Mouse (Mus musculus): Measurements from ENCODE around the gene Chek1. TPM values are rescaled to one million over a fixed set of nuclear protein-coding genes. Genes with fewer than 3 reads are reported as not detected.

Chek1 gene
- polyA plus RNA-seq, 1 experiment from 2014 or later: 72.3 TPM

DNA sequence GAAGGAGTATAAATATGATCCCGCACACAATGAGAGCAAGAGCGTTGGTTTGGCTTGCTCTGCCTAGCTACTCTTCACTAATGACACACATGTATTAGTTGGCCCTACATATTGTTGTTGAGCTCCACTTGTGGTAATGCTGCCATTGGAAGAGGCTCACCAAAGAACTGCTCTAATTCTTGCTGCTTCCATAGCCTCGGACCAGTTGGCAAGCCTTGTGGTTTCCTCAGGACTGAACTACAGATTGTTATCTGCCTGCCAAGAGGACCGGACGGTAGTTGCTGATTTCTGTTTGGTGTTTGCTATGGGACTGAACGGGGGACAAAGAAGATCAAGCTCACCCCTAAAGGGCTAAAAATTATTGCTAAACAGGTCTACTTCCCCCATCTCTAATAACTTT is 19.6 kb downstream of the Chek1 start:
- WGBS: 93% methylated on average over 6 of the region's 6 CpGs
- Histone ChIP-seq H3K4me3 (ENCODE audit: low read depth, low read length) (no peak overlapping the region), H3K36me3 (ENCODE audit: control insufficient read depth, insufficient read depth, low read length) (0 out of 2 replicates have a peak, but pooled peaks cover 3% of the 10 kb centered on the region), H3K27ac (replicated peaks; ENCODE audit: low read depth, low read length) (no peak overlapping the region), H3K4me1 (ENCODE audit: control insufficient read depth, insufficient read depth, low read length) (no peaks in the 10 kb centered on the region), H3K9ac (ENCODE audit: low read length) (no peak overlapping the region), H3K9me3 (ENCODE audit: control insufficient read depth, low read length) (no peaks in the 10 kb centered on the region), H3K27me3 (ENCODE audit: control insufficient read depth, insufficient read depth, low read length) (no peaks in the 10 kb centered on the region), H3K4me2 (ENCODE audit: low read depth, severe bottlenecking) (no peak overlapping the region)
- ATAC-seq (ENCODE audit: insufficient number of reproducible peaks, low FRiP score, low TSS enrichment, low read depth) (no peak), DNase-seq (ENCODE audit: low spot score) (no peak)

GRCm38 (mm10) chr9:36705923-36706322 is 20.9 kb downstream of the Chek1 start:
- H3K9me3 ChIP-seq (ENCODE audit: control insufficient read depth, low read length): no peaks in the 10 kb centered on the region
- H3K27ac ChIP-seq (replicated peaks; ENCODE audit: low read depth, low read length): no peak overlapping the region
- H3K4me1 ChIP-seq (ENCODE audit: control insufficient read depth, insufficient read depth, low read length): no peaks in the 10 kb centered on the region
- no peaks in the 10 kb centered on the region for H3K27me3 ChIP-seq (ENCODE audit: control insufficient read depth, insufficient read depth, low read length)
- DNase-seq (ENCODE audit: low spot score): no peak
- no peak overlapping the region for H3K9ac ChIP-seq (ENCODE audit: low read length)
- no peak overlapping the region for H3K4me2 ChIP-seq (ENCODE audit: low read depth, severe bottlenecking)
- H3K36me3 ChIP-seq (ENCODE audit: control insufficient read depth, insufficient read depth, low read length): 0 out of 2 replicates have a peak, but pooled peaks cover 3% of the 10 kb centered on the region
- H3K4me3 ChIP-seq (ENCODE audit: low read depth, low read length): no peak overlapping the region
- no peak for ATAC-seq (ENCODE audit: insufficient number of reproducible peaks, low FRiP score, low TSS enrichment, low read depth)
- 88% methylated on average over 3 of the region's 3 CpGs for WGBS

- Histone ChIP-seq H3K4me2 (ENCODE audit: low read depth, severe bottlenecking) (no peak overlapping the region), H3K4me3 (ENCODE audit: low read depth, low read length) (no peak overlapping the region), H3K4me1 (ENCODE audit: control insufficient read depth, insufficient read depth, low read length) (no peaks in the 10 kb centered on the region), H3K9me3 (ENCODE audit: control insufficient read depth, low read length) (no peaks in the 10 kb centered on the region), H3K36me3 (ENCODE audit: control insufficient read depth, insufficient read depth, low read length) (no peaks in the 10 kb centered on the region), H3K9ac (ENCODE audit: low read length) (no peak overlapping the region), H3K27me3 (ENCODE audit: control insufficient read depth, insufficient read depth, low read length) (no peaks in the 10 kb centered on the region), H3K27ac (replicated peaks; ENCODE audit: low read depth, low read length) (no peak overlapping the region)
- DNase-seq (ENCODE audit: low spot score) (no peak), ATAC-seq (ENCODE audit: insufficient number of reproducible peaks, low FRiP score, low TSS enrichment, low read depth) (no peak)
- WGBS: 92% methylated on average over 10 of the region's 10 CpGs
Observed at GRCm38 (mm10) chr9:36694276-36694675, 32.6 kb downstream of the Chek1 start.

DNA sequence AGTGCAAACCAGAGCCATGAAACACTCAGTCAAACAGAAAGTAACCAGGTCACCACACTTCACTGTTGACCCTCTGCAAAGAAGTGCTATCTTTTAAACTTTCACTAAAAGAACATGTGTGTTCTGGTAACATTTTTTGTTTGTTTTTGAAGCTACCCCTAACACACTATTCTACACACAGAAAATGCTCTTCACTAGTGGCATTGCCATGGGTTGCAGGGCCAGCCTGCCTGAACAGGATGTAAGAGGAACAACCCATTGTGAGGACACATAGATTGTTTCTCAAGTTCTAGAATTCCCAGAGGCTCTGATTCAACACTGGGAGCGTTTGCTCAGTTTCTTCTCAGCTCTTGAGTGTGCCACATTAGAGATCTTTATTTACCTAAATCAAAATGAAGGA is 33.9 kb downstream of the Chek1 start, which contains the start of gene Acrv1:
Acrv1 (plus strand) TSS at position 301 of the 400 bp plus-strand sequence.
- H3K27ac ChIP-seq (replicated peaks; ENCODE audit: low read depth, low read length): no peak within 1 kb of the TSS
- no peak within 1 kb of the TSS for H3K9ac ChIP-seq (ENCODE audit: low read length)
- WGBS: 65% methylated on average over 1 of the region's 1 CpGs
- no peaks in the 10 kb centered on the region for H3K27me3 ChIP-seq (ENCODE audit: control insufficient read depth, insufficient read depth, low read length)
- DNase-seq (ENCODE audit: low spot score) (no peak), ATAC-seq (ENCODE audit: insufficient number of reproducible peaks, low FRiP score, low TSS enrichment, low read depth) (no peak)
- no peaks in the 10 kb centered on the region for H3K9me3 ChIP-seq (ENCODE audit: control insufficient read depth, low read length)
- no peak within 1 kb of the TSS for H3K4me3 ChIP-seq (ENCODE audit: low read depth, low read length)
- no peaks in the 10 kb centered on the region for H3K4me1 ChIP-seq (ENCODE audit: control insufficient read depth, insufficient read depth, low read length)
- H3K36me3 ChIP-seq (ENCODE audit: control insufficient read depth, insufficient read depth, low read length): no peaks in the 10 kb centered on the region
- H3K4me2 ChIP-seq (ENCODE audit: low read depth, severe bottlenecking): no peak within 1 kb of the TSS

DNA sequence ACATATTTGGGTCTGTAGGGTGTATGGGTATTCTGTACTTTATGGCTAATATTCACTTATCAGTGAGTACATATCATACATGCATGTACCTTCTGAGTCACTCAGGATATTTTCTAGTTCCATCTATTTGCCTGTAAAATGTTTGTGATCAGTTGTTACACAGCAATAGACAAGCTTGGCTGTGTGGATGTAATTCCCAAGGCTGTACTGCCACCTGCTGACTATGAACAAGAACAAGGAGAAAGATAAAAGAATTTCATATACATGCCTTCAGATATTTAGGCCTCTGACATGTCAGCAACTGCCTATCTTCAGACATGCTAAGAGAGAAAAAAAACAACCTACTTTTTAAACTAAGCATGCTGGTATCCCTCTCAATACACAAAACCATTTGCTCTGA is 39.5 kb downstream of the Chek1 start:
- H3K9ac ChIP-seq (ENCODE audit: low read length): no peak overlapping the region
- no peaks in the 10 kb centered on the region for H3K27me3 ChIP-seq (ENCODE audit: control insufficient read depth, insufficient read depth, low read length)
- no peaks in the 10 kb centered on the region for H3K9me3 ChIP-seq (ENCODE audit: control insufficient read depth, low read length)
- H3K4me2 ChIP-seq (ENCODE audit: low read depth, severe bottlenecking): no peak overlapping the region
- no peaks in the 10 kb centered on the region for H3K36me3 ChIP-seq (ENCODE audit: control insufficient read depth, insufficient read depth, low read length)
- DNase-seq (ENCODE audit: low spot score) (no peak), ATAC-seq (ENCODE audit: insufficient number of reproducible peaks, low FRiP score, low TSS enrichment, low read depth) (no peak)
- no peak overlapping the region for H3K27ac ChIP-seq (replicated peaks; ENCODE audit: low read depth, low read length)
- no peaks in the 10 kb centered on the region for H3K4me1 ChIP-seq (ENCODE audit: control insufficient read depth, insufficient read depth, low read length)
- no peak overlapping the region for H3K4me3 ChIP-seq (ENCODE audit: low read depth, low read length)

DNA sequence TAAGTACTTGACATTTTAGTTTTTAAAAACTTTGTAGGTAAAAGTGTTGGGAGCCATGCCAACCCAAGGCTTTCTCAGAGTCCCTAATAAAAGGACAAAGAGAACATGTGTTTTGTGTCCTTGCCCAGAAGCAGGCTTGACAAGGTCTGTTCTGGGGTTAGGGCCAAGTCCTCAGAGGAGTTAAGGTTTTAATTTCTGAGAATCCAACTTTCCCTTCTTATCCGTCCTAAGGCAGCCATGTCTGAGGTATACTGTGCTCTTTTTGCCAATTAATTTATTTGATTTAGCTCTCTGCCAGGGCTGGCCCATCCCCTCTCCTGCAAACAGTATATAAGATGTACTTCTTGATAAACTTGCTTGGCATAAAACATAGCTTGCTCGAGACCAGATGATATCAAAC is 45.4 kb downstream of the Chek1 start:
- Histone ChIP-seq H3K36me3 (ENCODE audit: control insufficient read depth, insufficient read depth, low read length) (no peaks in the 10 kb centered on the region), H3K4me1 (ENCODE audit: control insufficient read depth, insufficient read depth, low read length) (no peaks in the 10 kb centered on the region), H3K9me3 (ENCODE audit: control insufficient read depth, low read length) (no peaks in the 10 kb centered on the region), H3K9ac (ENCODE audit: low read length) (no peak overlapping the region), H3K4me2 (ENCODE audit: low read depth, severe bottlenecking) (no peak overlapping the region), H3K27me3 (ENCODE audit: control insufficient read depth, insufficient read depth, low read length) (no peaks in the 10 kb centered on the region), H3K27ac (replicated peaks; ENCODE audit: low read depth, low read length) (no peak overlapping the region), H3K4me3 (ENCODE audit: low read depth, low read length) (no peak overlapping the region)
- no peak for ATAC-seq (ENCODE audit: insufficient number of reproducible peaks, low FRiP score, low TSS enrichment, low read depth)
- DNase-seq (ENCODE audit: low spot score): no peak
- 81% methylated on average over 2 of the region's 2 CpGs for WGBS

Other genes with a start within 250 kb of the Chek1 start
- not detected in 2 replicates for gene Gm5615, start 185.1 kb downstream of the Chek1 start, polyA plus RNA-seq (2014; fragmentation: Nextera tagmentation; extraction: Ambion mirVana)
- not detected in 2 replicates for gene Gm17689, start 144.4 kb downstream of the Chek1 start, polyA plus RNA-seq (2014; fragmentation: Nextera tagmentation; extraction: Ambion mirVana)
- not detected in 2 replicates for gene A630095E13Rik, start 83.7 kb downstream of the Chek1 start, polyA plus RNA-seq (2014; fragmentation: Nextera tagmentation; extraction: Ambion mirVana)
- gene Acrv1, start 33.8 kb downstream of the Chek1 start, polyA plus RNA-seq (2014; fragmentation: Nextera tagmentation; extraction: Ambion mirVana): not detected in 2 replicates
- 197 and 238 TPM in 2 replicates for gene Stt3a, start 40.6 kb upstream of the Chek1 start, polyA plus RNA-seq (2014; fragmentation: Nextera tagmentation; extraction: Ambion mirVana)
- 55.5 and 73.6 TPM in 2 replicates for gene Ei24, start 70.3 kb upstream of the Chek1 start, polyA plus RNA-seq (2014; fragmentation: Nextera tagmentation; extraction: Ambion mirVana)
- gene Fez1, start 94.8 kb upstream of the Chek1 start, polyA plus RNA-seq (2014; fragmentation: Nextera tagmentation; extraction: Ambion mirVana): 14.7 and 15.7 TPM in 2 replicates

Data from limb, embryonic 11.5 days (tissue).